Comparison of ENCODE assay signal across 8 mouse cellular contexts in genomic region chr5:36742126-36742848, GRCm38 (mm10). TPM values are rescaled to one million over a fixed set of nuclear protein-coding genes. Genes with fewer than 3 reads are reported as not detected.
DNase-seq lines count a peak whose midpoint lies in the region; ATAC-seq lines count a peak whose summit lies in the region.

No protein-coding gene starts in this region.

- H3K9me3 ChIP-seq in kidney, embryonic 14.5 days (ENCODE audit: control insufficient read depth, low read length), result no peaks in the 10 kb centered on the region
- H3K9me3 ChIP-seq in liver, embryonic 11.5 days (ENCODE audit: control insufficient read depth, low read length), result no peaks in the 10 kb centered on the region

- 39% methylated on average over 16 of the region's 16 CpGs for WGBS in kidney, embryonic 14.5 days
- WGBS in liver, embryonic 11.5 days, result 34% methylated on average over 16 of the region's 16 CpGs

- H3K27me3 ChIP-seq in kidney, embryonic 14.5 days (ENCODE audit: control insufficient read depth, insufficient read depth, low read length), result no peaks in the 10 kb centered on the region
- 0 out of 2 replicates have a peak, but pooled peaks cover 3% of the 10 kb centered on the region for H3K27me3 ChIP-seq in liver, embryonic 11.5 days (replicated peaks; ENCODE audit: control insufficient read depth, insufficient read depth, low read length)

- 0 out of 2 replicates have a peak, but pooled peaks cover 5% of the 10 kb centered on the region for H3K4me1 ChIP-seq in kidney, embryonic 14.5 days (ENCODE audit: control insufficient read depth, insufficient read depth, low read length)
- H3K4me1 ChIP-seq in liver, embryonic 11.5 days (replicated peaks; ENCODE audit: control insufficient read depth, insufficient read depth, low read length), result peaks cover 25% of the 10 kb centered on the region

- H3K4me2 ChIP-seq in kidney, embryonic 14.5 days (replicated peaks; ENCODE audit: low read depth, low read length), result no peak overlapping the region
- H3K4me2 ChIP-seq in liver, embryonic 11.5 days, result peak overlapping the region; percentile 53

- ATAC-seq in common myeloid progenitor, adult 5-6 weeks (replicated peaks; ENCODE audit: low read depth, poor library complexity, severe bottlenecking), result peak; percentile 68
- ATAC-seq in kidney, embryonic 14.5 days (ENCODE audit: low FRiP score, low TSS enrichment), result 0 out of 2 replicates have a peak, but pooled peaks have one; percentile 21
- ATAC-seq in liver, embryonic 11.5 days (replicated peaks; ENCODE audit: low FRiP score), result no peak; the same call in 1 of the 2 replicates

- no peak overlapping the region for H3K9ac ChIP-seq in kidney, embryonic 14.5 days (ENCODE audit: low read depth, low read length)
- H3K9ac ChIP-seq in liver, embryonic 11.5 days (ENCODE audit: low read depth, low read length), result no peak overlapping the region

- no peak overlapping the region for H3K27ac ChIP-seq in kidney, embryonic 14.5 days (ENCODE audit: low read depth, low read length)
- H3K27ac ChIP-seq in liver, embryonic 11.5 days (ENCODE audit: low read depth, low read length), result no peak overlapping the region; the same call in 1 of the 2 replicates

- no peak overlapping the region for H3K4me3 ChIP-seq in kidney, embryonic 14.5 days (ENCODE audit: low read length)
- peak overlapping the region; percentile 19; the same call in 1 of the 2 replicates for H3K4me3 ChIP-seq in liver, embryonic 11.5 days (ENCODE audit: low read depth, low read length)

- H3K36me3 ChIP-seq in kidney, embryonic 14.5 days (ENCODE audit: control insufficient read depth, insufficient read depth, low read length), result no peaks in the 10 kb centered on the region
- H3K36me3 ChIP-seq in liver, embryonic 11.5 days (ENCODE audit: control insufficient read depth, insufficient read depth, low read length), result no peaks in the 10 kb centered on the region

- peak; percentile 80 for DNase-seq in 416B (ENCODE audit: low read depth)
- DNase-seq in T-cell, adult 2 months (ENCODE audit: low spot score), result peak; percentile 68
- DNase-seq in heart, adult 11 months, result peak; percentile 96
- peak; percentile 76 for DNase-seq in liver, embryonic 11.5 days (ENCODE audit: low spot score)
- peak; percentile 75 for DNase-seq in ovary, postnatal 10 days (ENCODE audit: low spot score)
- peak; percentile 73 for DNase-seq in thymus, postnatal 0 days (ENCODE audit: low spot score)

RNA-seq across cellular contexts. Expression of gene Bloc1s4, which starts 6.2 kb away (rescaled TPM):
- total RNA-seq in common myeloid progenitor, adult 5-6 weeks (2017), result 18.3 and 20.3 TPM in 2 replicates
- 26.1 and 26.7 TPM in 2 replicates for polyA plus RNA-seq in kidney, embryonic 14.5 days (2014; fragmentation: Nextera tagmentation; extraction: Ambion mirVana)
- 29.1 and 30.0 TPM in 2 replicates for polyA plus RNA-seq in liver, embryonic 11.5 days (2014; fragmentation: Nextera tagmentation; extraction: Ambion mirVana)
- polyA plus RNA-seq in thymus, postnatal 0 days (2015; fragmentation: Nextera tagmentation; extraction: Ambion mirVana), result 37.3 and 42.2 TPM in 2 replicates

RNA-seq across cellular contexts. Expression of gene D5Ertd579e, which starts 46.5 kb away (rescaled TPM):
- total RNA-seq in common myeloid progenitor, adult 5-6 weeks (2017), result 28.0 and 44.8 TPM in 2 replicates
- 17.7 and 30.7 TPM in 2 replicates for polyA plus RNA-seq in kidney, embryonic 14.5 days (2014; fragmentation: Nextera tagmentation; extraction: Ambion mirVana)
- polyA plus RNA-seq in liver, embryonic 11.5 days (2014; fragmentation: Nextera tagmentation; extraction: Ambion mirVana), result 19.3 TPM in 2 replicates
- polyA plus RNA-seq in thymus, postnatal 0 days (2015; fragmentation: Nextera tagmentation; extraction: Ambion mirVana), result 20.9 and 27.1 TPM in 2 replicates

RNA-seq across cellular contexts. Expression of gene Mrfap1, which starts 54.3 kb away (rescaled TPM):
- 273 and 299 TPM in 2 replicates for total RNA-seq in common myeloid progenitor, adult 5-6 weeks (2017)
- polyA plus RNA-seq in kidney, embryonic 14.5 days (2014; fragmentation: Nextera tagmentation; extraction: Ambion mirVana), result 639 and 714 TPM in 2 replicates
- 366 and 368 TPM in 2 replicates for polyA plus RNA-seq in liver, embryonic 11.5 days (2014; fragmentation: Nextera tagmentation; extraction: Ambion mirVana)
- polyA plus RNA-seq in thymus, postnatal 0 days (2015; fragmentation: Nextera tagmentation; extraction: Ambion mirVana), result 322 and 329 TPM in 2 replicates
